Mouse (Mus musculus): ENCODE results near the gene Pemt.

Gene Pemt

DNA sequence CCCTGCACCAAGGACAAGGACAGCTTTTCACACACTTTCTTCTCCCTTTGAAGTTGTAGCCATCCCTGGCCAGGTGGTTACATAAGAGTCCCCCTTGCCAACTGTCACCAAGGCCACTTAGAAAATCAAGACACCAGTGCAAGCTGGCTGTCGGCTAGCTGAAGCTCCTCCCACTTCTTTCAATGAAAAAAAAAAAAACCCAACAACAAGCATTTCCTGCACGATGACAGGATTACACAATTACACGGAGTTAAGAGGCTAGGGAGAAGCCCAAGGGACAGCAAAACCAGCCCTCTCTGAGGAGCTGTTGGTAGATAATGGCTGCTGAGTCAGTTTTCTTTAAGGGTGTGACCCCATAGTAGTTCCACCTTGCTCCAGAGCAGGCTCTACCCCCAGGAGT is 104.9 kb downstream of the Pemt start:
- DNase-seq: peak; percentile 31

DNA sequence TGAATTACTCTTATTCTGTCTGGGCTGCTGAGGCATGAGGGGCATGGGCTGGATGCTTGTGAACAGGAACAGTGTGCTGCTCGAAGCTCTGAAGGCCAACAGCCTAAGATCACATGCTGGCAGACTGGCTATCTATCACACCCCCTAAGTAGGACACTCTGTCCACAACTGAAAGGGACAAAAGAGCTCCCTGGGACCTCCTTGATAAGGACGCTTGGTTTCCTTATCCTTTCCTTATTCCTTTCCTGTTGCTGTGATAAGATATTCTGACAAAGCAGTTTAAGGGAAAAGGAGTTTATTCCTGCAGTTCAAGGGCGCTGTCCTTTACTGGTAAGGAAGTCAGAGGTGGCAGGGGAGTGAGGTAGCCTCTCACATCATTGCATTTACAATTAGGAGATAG is 105.6 kb downstream of the Pemt start:
- no peak for DNase-seq

DNA sequence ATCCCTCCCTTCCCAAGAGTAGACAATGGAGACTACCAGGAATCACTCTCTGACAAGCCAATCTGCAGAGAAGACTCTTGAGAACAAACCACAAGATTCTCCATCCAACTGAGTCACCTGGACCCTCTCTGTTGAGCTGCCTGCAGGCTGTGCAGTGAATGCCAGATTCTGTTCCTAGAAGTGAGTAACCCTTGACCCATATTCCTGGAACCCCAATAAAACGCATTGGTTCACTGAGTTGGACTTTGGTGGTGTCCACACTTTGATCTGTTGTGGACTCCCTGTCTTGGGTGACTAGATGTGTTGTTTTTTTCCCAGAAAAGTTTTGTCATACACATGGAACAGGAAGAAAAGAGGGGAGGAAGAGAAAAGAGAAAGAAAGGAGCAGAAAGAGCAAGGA is 106.5 kb downstream of the Pemt start:
- DNase-seq: no peak

DNA sequence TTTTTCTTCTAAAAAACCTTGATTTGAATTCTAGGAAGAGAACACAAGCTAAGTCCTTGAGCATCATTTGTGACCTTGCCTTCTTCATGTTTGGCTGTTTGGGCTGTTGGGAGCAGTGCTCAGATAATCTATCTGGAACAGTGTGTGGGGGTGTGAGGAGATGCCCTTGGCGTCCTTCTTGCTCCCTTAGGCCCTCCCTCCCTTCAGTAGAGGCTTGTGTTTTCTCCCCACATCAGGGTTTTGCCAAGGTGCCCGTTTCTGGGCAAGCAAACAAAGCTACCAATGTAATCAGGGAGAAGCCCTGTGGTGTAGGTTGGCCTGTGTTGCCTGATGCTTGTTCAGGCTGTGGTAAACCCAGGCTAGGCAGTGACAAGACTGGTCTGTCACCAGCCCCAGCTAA is 108.7 kb downstream of the Pemt start:
- no peak for DNase-seq

DNA sequence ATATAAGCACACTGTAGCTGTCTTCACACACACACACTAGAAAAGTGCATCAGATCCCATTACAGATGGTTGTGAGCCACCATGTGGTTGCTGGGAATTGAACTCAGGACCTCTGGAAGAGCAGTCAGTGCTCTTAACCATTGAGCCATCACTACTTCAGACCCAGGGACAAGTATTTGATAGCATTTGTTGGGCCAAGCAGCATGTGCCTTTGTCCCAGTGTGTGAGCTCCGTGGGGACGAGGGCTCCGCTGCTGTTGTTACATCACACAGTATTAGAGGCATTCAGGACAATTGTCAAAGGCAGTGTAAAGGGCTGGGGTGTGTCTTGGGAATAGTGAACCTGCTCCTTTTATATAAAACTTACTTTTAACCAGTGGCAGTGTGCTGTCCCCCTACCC is 109.3 kb downstream of the Pemt start:
- no peak for DNase-seq

DNA sequence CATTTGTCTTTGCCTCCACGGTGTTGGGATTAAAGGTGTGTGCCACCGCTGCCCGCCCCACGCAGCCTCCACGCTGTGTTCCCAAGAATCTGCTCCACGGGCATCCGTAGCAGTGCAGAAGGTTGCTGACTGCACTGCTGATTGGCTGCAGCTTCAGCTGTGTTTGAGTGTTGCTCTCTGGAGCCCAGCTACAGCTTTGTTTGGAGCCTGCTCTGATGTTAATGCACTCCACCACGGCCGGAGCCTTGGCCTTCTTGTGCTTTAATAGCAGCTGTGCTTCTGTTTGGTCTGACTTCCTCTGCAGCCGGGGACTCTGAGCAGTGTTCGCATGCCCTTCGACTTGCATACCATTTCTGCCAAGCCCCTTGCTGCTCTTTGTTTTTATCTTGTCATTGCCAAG is 112.3 kb downstream of the Pemt start:
- no peak for DNase-seq

DNA sequence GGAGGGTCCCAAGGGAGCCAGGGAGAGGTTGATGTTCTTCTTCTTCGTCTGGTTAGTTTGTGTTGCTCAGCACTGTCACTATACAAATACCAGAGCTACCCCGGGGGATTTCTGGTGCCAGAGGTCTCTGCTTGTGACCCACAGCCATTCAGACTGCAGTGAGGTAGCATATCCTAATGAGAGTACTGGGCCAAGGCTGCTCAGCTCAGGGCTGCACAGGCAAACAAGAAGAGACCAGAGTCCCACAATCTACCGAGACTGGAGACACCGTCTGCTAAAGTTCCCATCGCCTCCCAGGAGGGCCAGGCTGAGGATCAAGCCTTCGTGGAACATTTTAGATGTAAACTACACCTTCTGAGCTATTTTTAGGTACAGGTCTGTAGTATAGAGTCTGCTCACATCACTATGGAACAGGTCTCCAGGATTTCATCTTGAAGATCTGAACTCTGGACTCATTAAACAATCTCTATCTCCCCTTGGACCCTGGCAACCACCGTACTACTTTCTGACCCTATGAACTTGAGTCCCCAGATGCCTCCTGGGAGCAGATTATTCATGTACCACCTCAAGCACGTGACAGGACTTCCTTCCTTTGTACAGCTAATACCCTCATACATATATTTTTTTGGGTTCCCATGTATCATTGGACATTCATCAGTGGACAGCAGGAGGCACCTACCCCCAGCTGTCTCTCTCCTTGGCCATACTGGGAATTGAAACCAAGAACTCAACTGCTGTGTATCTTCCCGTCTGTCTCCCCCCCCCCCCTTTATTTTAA is 113.5 kb downstream of the Pemt start:
- no peak for DNase-seq

DNA sequence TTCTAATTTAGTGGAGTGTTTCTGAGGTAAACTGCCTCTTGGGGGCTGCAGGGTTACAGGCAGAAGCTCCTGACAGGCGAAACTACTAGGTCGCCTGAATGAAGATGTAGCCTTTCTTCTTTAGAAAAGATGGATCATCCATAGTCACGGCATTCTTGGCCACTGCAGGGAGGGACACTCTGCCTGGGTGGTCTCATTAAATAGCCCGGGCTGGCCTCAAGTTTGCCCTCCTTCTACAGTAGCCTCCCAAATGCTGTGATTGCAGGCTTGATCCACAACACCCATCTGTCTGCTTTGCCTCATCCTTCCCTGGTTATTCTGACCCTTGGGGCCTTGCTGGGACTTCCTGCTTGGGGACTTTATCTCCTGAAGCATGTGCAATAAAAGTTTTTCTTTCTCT is 116.3 kb downstream of the Pemt start:
- DNase-seq: no peak

DNA sequence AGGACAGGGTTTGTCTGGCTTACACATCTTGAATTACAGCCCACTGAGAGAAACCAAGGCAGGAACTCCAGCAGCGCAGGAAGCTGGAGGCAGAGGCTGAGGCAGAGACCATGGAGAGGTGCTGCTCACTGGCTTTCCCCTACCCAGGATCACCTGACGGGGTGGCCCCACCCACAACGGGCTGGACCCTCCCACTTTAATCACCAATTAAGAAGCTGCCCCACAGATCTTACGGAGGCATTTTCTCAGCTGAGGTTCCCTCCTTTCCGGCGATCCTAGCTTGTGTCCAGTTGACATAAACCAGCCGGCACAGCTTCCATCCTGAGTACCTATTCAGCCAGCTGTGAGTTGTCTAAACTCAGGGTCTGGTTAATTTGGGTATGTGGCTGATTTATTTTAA is 125.0 kb downstream of the Pemt start:
- DNase-seq: peak; percentile 77
